ENCODE assay signal across 17 mouse cellular contexts in the genomic region with DNA sequence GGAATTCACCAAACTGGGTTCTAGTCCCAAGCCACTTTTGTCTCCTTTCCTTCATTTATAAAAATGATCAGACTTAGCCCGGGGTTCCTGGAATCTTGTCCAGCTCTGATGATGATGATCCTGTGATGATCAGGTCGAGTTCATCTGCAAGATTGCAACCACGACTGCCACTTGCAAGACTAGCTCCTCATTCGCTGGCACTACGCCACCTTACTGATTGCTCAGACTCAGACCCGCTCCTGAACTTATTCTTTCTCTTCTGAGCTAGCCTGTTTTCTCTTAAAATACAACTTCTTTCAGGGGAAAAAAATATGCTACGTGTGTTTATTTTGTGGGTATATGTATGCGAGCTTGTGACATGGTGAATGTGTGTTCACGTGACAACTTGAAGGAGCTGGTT. TPM values are rescaled to one million over a fixed set of nuclear protein-coding genes. Genes with fewer than 3 reads are reported as not detected.
DNase-seq lines count a peak whose midpoint lies in the region; ATAC-seq and TF ChIP-seq lines count a peak whose summit lies in the region.
"Had no signal": no experiment of that assay in that cellular context is flagged by ENCODE, and none has a peak within 500 bp of the region (broad histone marks: within the 10 kb centered on the region; RNA-seq: fewer than 3 reads in every experiment).

No protein-coding gene starts in this region.

- H3K9ac ChIP-seq in hindbrain, postnatal 0 days (replicated peaks; ENCODE audit: low read length), result no peak overlapping the region
- H3K9ac ChIP-seq in hindbrain, embryonic 16.5 days (ENCODE audit: low read depth, low read length), result no peak overlapping the region
- H3K9ac ChIP-seq: forebrain, postnatal 0 days; hindbrain, embryonic 14.5 days; lung, embryonic 15.5 days; neural tube, embryonic 12.5 days had no signal

- no peak overlapping the region for H3K27ac ChIP-seq in hindbrain, postnatal 0 days
- no peak overlapping the region for H3K27ac ChIP-seq in hindbrain, embryonic 16.5 days (ENCODE audit: low read depth, low read length)
- H3K27ac ChIP-seq in midbrain, embryonic 10.5 days (replicated peaks), result no peak overlapping the region
- H3K27ac ChIP-seq: hindbrain, embryonic 14.5 days; lung, embryonic 15.5 days; neural tube, embryonic 12.5 days had no signal

- H3K4me3 ChIP-seq in hindbrain, postnatal 0 days (ENCODE audit: low read length), result no peak overlapping the region
- H3K4me3 ChIP-seq in hindbrain, embryonic 16.5 days (ENCODE audit: low read length), result no peak overlapping the region
- H3K4me3 ChIP-seq in lung, adult 2 months (replicated peaks; ENCODE audit: extremely low read depth, low read depth, low read length), result no peak overlapping the region
- no peak overlapping the region for H3K4me3 ChIP-seq in myocyte
- H3K4me3 ChIP-seq in midbrain, embryonic 10.5 days, result no peak overlapping the region
- H3K4me3 ChIP-seq: lung, embryonic 15.5 days; neural tube, embryonic 12.5 days had no signal

- no peak overlapping the region for H3K4me2 ChIP-seq in hindbrain, postnatal 0 days (ENCODE audit: low read depth, low read length)
- no peak overlapping the region for H3K4me2 ChIP-seq in hindbrain, embryonic 16.5 days (ENCODE audit: low read length)
- H3K4me2 ChIP-seq in myocyte (ENCODE audit: low read depth), result peak overlapping the region; percentile 53
- H3K4me2 ChIP-seq: heart, embryonic 11.5 days; hindbrain, embryonic 14.5 days; lung, embryonic 15.5 days; neural tube, embryonic 12.5 days had no signal

- H3K27me3 ChIP-seq in hindbrain, postnatal 0 days (ENCODE audit: insufficient read depth, low read length), result peaks cover 5% of the 10 kb centered on the region; the same call in 1 of the 2 replicates
- no peaks in the 10 kb centered on the region; the same call in 1 of the 2 replicates for H3K27me3 ChIP-seq in hindbrain, embryonic 16.5 days (replicated peaks; ENCODE audit: control insufficient read depth, insufficient read depth, low read length)
- no peaks in the 10 kb centered on the region for H3K27me3 ChIP-seq in myocyte (ENCODE audit: control insufficient read depth, insufficient read depth, insufficient read length)
- H3K27me3 ChIP-seq in midbrain, embryonic 10.5 days (ENCODE audit: low read depth, poor library complexity, severe bottlenecking), result peaks cover 50% of the 10 kb centered on the region

- no peaks in the 10 kb centered on the region for H3K9me3 ChIP-seq in hindbrain, postnatal 0 days (ENCODE audit: low read length)
- H3K9me3 ChIP-seq in hindbrain, embryonic 16.5 days (ENCODE audit: control insufficient read depth, low read length), result no peaks in the 10 kb centered on the region
- H3K9me3 ChIP-seq in midbrain, embryonic 10.5 days (replicated peaks), result no peaks in the 10 kb centered on the region
- H3K9me3 ChIP-seq: lung, embryonic 15.5 days; neural tube, embryonic 12.5 days had no signal

- TF ChIP-seq CTCF in hindbrain, postnatal 0 days (IDR thresholded peaks at IDR 0.05; ENCODE audit: low read depth), result no peak
- TF ChIP-seq CTCF in lung, adult 2 months (IDR thresholded peaks at IDR 0.05; ENCODE audit: insufficient read depth, low read length), result no peak

- H3K4me1 ChIP-seq in hindbrain, postnatal 0 days (ENCODE audit: insufficient read depth, low read length), result 0 out of 2 replicates have a peak, but pooled peaks cover 6% of the 10 kb centered on the region
- peaks cover 11% of the 10 kb centered on the region for H3K4me1 ChIP-seq in hindbrain, embryonic 16.5 days (ENCODE audit: control insufficient read depth, insufficient read depth, low read depth, low read length)
- H3K4me1 ChIP-seq in lung, adult 2 months (ENCODE audit: control insufficient read depth, insufficient read depth, low read length), result peaks cover 3% of the 10 kb centered on the region; the same call in 1 of the 2 replicates
- H3K4me1 ChIP-seq in midbrain, embryonic 10.5 days, result peaks cover 31% of the 10 kb centered on the region

- no peak for TF ChIP-seq POLR2A in lung, adult 2 months (IDR thresholded peaks at IDR 0.05; ENCODE audit: borderline replicate concordance, extremely low read depth, low read depth, low read length)
- no peak for TF ChIP-seq POLR2A in myocyte (IDR thresholded peaks at IDR 0.05; ENCODE audit: insufficient read length, low read depth)

- WGBS in hindbrain, postnatal 0 days, result 66% methylated on average over 9 of the region's 9 CpGs
- 69% methylated on average over 9 of the region's 9 CpGs for WGBS in hindbrain, embryonic 16.5 days
- WGBS in lung, adult 2 months, result 55% methylated on average over 9 of the region's 9 CpGs
- WGBS in midbrain, embryonic 10.5 days, result 83% methylated on average over 9 of the region's 9 CpGs

- peak; percentile 14 for DNase-seq in adrenal gland, postnatal 25 days
- DNase-seq in adrenal gland, adult 18-20 months (ENCODE audit: low spot score in 2 of 2), result no peak
- peak; percentile 43 for DNase-seq in hindbrain, postnatal 0 days (ENCODE audit: low spot score)
- peak; percentile 21 for DNase-seq in lung, postnatal 14 days
- no peak for DNase-seq in lung, adult 2 months
- no peak for DNase-seq in midbrain, embryonic 10.5 days (ENCODE audit: low spot score)
- DNase-seq: cerebellum, adult 8-10 months; forebrain, postnatal 0 days; thymus, postnatal 25 days had no signal

- H3K79me2 ChIP-seq in myocyte (ENCODE audit: control insufficient read depth, insufficient read depth), result no peaks in the 10 kb centered on the region

- no peak overlapping the region for H3ac ChIP-seq in myocyte (ENCODE audit: control insufficient read depth, insufficient read length)

- ATAC-seq in hindbrain, postnatal 0 days, result no peak
- ATAC-seq in hindbrain, embryonic 16.5 days, result no peak
- ATAC-seq: forebrain, postnatal 0 days had no signal

- no peaks in the 10 kb centered on the region for H3K36me3 ChIP-seq in hindbrain, postnatal 0 days (ENCODE audit: insufficient read depth, low read length)
- H3K36me3 ChIP-seq in hindbrain, embryonic 16.5 days (ENCODE audit: control insufficient read depth, insufficient read depth, low read length), result no peaks in the 10 kb centered on the region
- no peaks in the 10 kb centered on the region for H3K36me3 ChIP-seq in myocyte (ENCODE audit: control insufficient read depth, insufficient read depth)
- H3K36me3 ChIP-seq in midbrain, embryonic 10.5 days, result no peaks in the 10 kb centered on the region
- H3K36me3 ChIP-seq: lung, embryonic 15.5 days; neural tube, embryonic 12.5 days had no signal

TF ChIP-seq in myocyte, 11 proteins besides CTCF, POLR2A, EP300 and RAD21:
- TF ChIP-seq POLR2AphosphoS2 (IDR thresholded peaks at IDR 0.05; ENCODE audit: insufficient read length, low read depth) (no peak), CEBPB (IDR thresholded peaks at IDR 0.05; ENCODE audit: insufficient read depth, poor library complexity, severe bottlenecking) (no peak), MYOD1 (IDR thresholded peaks at IDR 0.05; ENCODE audit: control insufficient read depth in 1 of 3, insufficient read length in 2 of 3, low read depth in 2 of 3) (no peak), TCF3 (IDR thresholded peaks at IDR 0.05; ENCODE audit: insufficient read length, low read depth) (no peak), MAX (IDR thresholded peaks at IDR 0.05; ENCODE audit: low read depth) (no peak), MYOG (IDR thresholded peaks at IDR 0.05; ENCODE audit: control insufficient read depth in 1 of 3, insufficient read depth in 1 of 3, insufficient read length in 2 of 3, low read depth in 2 of 3) (no peak), TCF12 (IDR thresholded peaks at IDR 0.05; ENCODE audit: insufficient read depth, poor library complexity, severe bottlenecking) (no peak), USF1 (IDR thresholded peaks at IDR 0.05; ENCODE audit: low read depth) (no peak), E2F4 (IDR thresholded peaks at IDR 0.05; ENCODE audit: insufficient read depth) (no peak), SRF (IDR thresholded peaks at IDR 0.05; ENCODE audit: control insufficient read depth, insufficient read length, low read depth) (no peak), REST (IDR thresholded peaks at IDR 0.05; ENCODE audit: insufficient read depth, insufficient read length) (no peak)

RNA-seq across cellular contexts. Expression of a gene that starts 4.5 kb away (rescaled TPM):
- 0.48 and 0.73 TPM in 2 replicates for total RNA-seq in adrenal gland, postnatal 25 days (2021)
- under 1 TPM; 0.30 to 0.80 TPM for total RNA-seq in adrenal gland, adult 18-20 months (2021)
- 1.9 and 2.5 TPM in 2 replicates for total RNA-seq in hindbrain, postnatal 0 days (2014; rRNA removed)
- 2.4 and 2.7 TPM in 2 replicates for polyA plus RNA-seq in hindbrain, postnatal 0 days (2015; fragmentation: Nextera tagmentation; extraction: Ambion mirVana)
- 1.1 and 2.5 TPM in 2 replicates for polyA plus RNA-seq in hindbrain, embryonic 16.5 days (2015; fragmentation: Nextera tagmentation; extraction: Ambion mirVana)
- polyA plus RNA-seq in lung, adult 2 months (2012; rRNA removed), result 1.7 and 2.2 TPM in 2 replicates
- polyA plus RNA-seq in myocyte (2012; fragmentation: generic; extraction: Trizol), result 2.2 TPM
- 1.4 and 2.4 TPM in 2 replicates for polyA plus RNA-seq in midbrain, embryonic 10.5 days (2016; fragmentation: Nextera tagmentation; extraction: Ambion mirVana)
- total RNA-seq: megakaryocyte-erythroid progenitor cell, adult 5-6 weeks had no signal
- polyA plus RNA-seq: liver, adult 2 months had no signal

RNA-seq across cellular contexts. Expression of a gene that starts 38.0 kb away (rescaled TPM):
- total RNA-seq in adrenal gland, postnatal 25 days (2021), result 8.7 and 9.1 TPM in 2 replicates
- total RNA-seq in adrenal gland, adult 18-20 months (2021), result 10 to 100 TPM in 1 of 2 experiments, 1 to 10 TPM in 1; 9.0 to 10.6 TPM
- total RNA-seq in hindbrain, postnatal 0 days (2014; rRNA removed), result 4.1 and 8.1 TPM in 2 replicates
- polyA plus RNA-seq in hindbrain, postnatal 0 days (2015; fragmentation: Nextera tagmentation; extraction: Ambion mirVana), result 4.3 and 5.1 TPM in 2 replicates
- polyA plus RNA-seq in hindbrain, embryonic 16.5 days (2015; fragmentation: Nextera tagmentation; extraction: Ambion mirVana), result 8.9 and 10.1 TPM in 2 replicates
- polyA plus RNA-seq in lung, adult 2 months (2012; rRNA removed), result 3.0 and 3.2 TPM in 2 replicates
- polyA plus RNA-seq in myocyte (2012; fragmentation: generic; extraction: Trizol), result 6.6 TPM
- 21.7 and 25.6 TPM in 2 replicates for polyA plus RNA-seq in midbrain, embryonic 10.5 days (2016; fragmentation: Nextera tagmentation; extraction: Ambion mirVana)

Comparison
In these comparisons a context has a peak if more than half of its experiments do, and no peak if none do; other contexts are left out.
1. DNase-seq: peak in adrenal gland, postnatal 25 days (single experiment), hindbrain, postnatal 0 days (single experiment) and lung, postnatal 14 days (single experiment); none in adrenal gland, adult 18-20 months (0 of 2), lung, adult 2 months (single experiment) and midbrain, embryonic 10.5 days (single experiment).